Mouse (Mus musculus) ES-E14 (cell line): ENCODE results near the gene Cenpe.

Experiments used
- CHD2 ChIP-seq: IDR thresholded peaks from 2 replicates; pipeline ENCODE4 v1.6.1; 2014; ENCODE audit warnings: mild to moderate bottlenecking, low read depth, low read length, inconsistent platforms
- HCFC1 ChIP-seq: IDR thresholded peaks from 2 replicates; pipeline ENCODE4 v1.6.1; 2012; ENCODE audit warnings: low read length, inconsistent platforms, borderline replicate concordance; ENCODE audit not compliant: insufficient read depth
- MAFK ChIP-seq: IDR thresholded peaks from 2 replicates; pipeline ENCODE4 v1.6.1; 2014; ENCODE audit warnings: mild to moderate bottlenecking, low read depth, low read length, inconsistent platforms; ENCODE audit not compliant: insufficient read depth
- ZC3H11A ChIP-seq: IDR thresholded peaks from 2 replicates; pipeline ENCODE4 v1.6.1; 2012; ENCODE audit warnings: low read depth, mild to moderate bottlenecking, inconsistent platforms, low read length, borderline replicate concordance
- ZNF384 ChIP-seq: IDR thresholded peaks from 2 replicates; pipeline ENCODE4 v1.6.1; 2012; ENCODE audit warnings: low read depth, low read length, inconsistent platforms

DNA sequence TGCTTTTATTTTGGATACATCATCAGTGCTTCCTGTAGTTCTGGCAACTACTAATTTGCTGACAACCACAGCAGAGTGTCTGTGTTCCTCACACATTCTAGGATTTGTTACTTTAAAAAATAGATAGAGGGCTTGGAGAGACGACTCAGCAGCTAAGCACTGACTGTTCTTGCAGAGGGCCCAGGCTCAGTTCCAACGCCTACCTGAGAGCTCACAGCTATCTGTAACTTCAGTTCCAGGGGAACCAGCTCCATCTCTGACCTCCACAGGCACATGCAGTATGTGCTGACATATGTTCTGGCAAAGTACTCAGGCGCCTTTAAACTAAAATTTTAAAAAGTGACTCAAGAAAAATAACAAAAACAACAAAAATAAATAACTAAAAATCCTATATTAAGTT lies 19.7 kb downstream of the Cenpe start:
- TF ChIP-seq ZNF384 (no peak), ZC3H11A (no peak), MAFK (no peak), HCFC1 (no peak), CHD2 (no peak)
